Mouse (Mus musculus) kidney, adult 2 months (tissue): ENCODE results near the gene Klhl23.

Experiments used
- CTCF ChIP-seq: fragments of 200-500 bp; conservative IDR thresholded peaks from 2 replicates; pipeline ENCODE4 v1.5.1; 2011; ENCODE audit warnings: low read depth, mild to moderate bottlenecking, control low read depth, low read length, moderate library complexity, mixed read lengths; ENCODE audit not compliant: insufficient read depth, insufficient read length
- POLR2A ChIP-seq: fragments of 200-500 bp; IDR thresholded peaks from one replicate; pipeline ENCODE4 v1.6.1; 2011; ENCODE audit warnings: low read depth, low read length, control low read depth

GRCm38 (mm10) chr2:69849215-69849614 is 27.5 kb downstream of the Klhl23 start:
- TF ChIP-seq CTCF (no peak), POLR2A (no peak)
